ENCODE assay signal across 8 mouse cellular contexts in the genomic region with DNA sequence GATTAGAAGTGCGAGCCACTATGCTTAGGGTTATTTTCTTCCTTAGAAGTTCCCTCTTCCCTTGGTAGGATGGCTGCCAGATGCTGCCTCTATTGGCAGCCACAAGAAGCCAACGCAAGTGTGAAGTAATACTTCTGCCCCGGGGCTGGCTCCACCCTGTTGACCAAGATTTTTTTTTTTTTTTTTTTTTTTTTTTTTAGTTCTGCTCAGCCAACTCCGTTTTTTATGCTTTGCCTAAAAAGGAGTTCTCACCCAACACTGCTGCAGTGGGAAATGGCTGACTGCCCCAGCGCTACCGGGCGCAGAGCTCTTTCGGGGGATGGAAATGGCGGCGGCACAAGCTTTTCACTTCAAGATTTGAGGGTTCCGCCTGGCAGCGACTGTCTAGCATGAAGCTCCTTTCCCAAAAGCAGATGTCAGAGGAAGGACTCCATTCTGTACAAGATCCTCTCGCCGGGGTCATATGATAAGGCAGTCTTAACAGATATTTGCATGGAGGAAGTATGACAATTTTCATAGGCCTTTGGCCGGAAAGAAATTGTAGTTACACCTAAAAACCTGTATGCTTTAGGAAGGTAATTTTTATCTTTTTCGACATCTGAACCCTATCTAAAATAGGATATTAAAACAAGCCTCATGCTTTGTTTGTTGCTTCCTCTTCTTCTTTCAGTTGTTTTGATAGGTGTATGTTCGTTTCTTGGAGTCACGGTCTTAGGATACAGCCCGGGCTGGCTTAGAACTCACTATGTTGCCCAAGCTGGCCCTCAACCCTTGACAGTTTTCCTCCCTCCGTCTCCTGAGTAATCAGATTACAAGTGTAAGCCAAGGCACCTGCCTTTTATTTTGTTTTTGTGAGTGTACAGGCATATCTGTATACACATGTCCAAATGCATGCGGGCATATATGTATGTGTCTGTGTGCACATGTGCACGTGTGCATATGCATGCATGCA. TPM values are rescaled to one million over a fixed set of nuclear protein-coding genes. Genes with fewer than 3 reads are reported as not detected.
DNase-seq lines count a peak whose midpoint lies in the region; ATAC-seq lines count a peak whose summit lies in the region.

No protein-coding gene starts in this region.

- peak overlapping the region; percentile 52 for H3K4me2 ChIP-seq in liver, embryonic 12.5 days

- H3K27ac ChIP-seq in liver, embryonic 12.5 days = peak overlapping the region; percentile 70; the same call in 1 of the 2 replicates

- no peaks in the 10 kb centered on the region for H3K9me3 ChIP-seq in liver, embryonic 12.5 days (replicated peaks)

- peaks cover 43% of the 10 kb centered on the region for H3K4me1 ChIP-seq in liver, embryonic 12.5 days

- 42% methylated on average over 22 of the region's 22 CpGs for WGBS in liver, embryonic 12.5 days (ENCODE audit: insufficient replicate concordance)

- H3K27me3 ChIP-seq in liver, embryonic 12.5 days (replicated peaks) = peaks cover 26% of the 10 kb centered on the region

- H3K36me3 ChIP-seq in liver, embryonic 12.5 days = no peaks in the 10 kb centered on the region

- no peak for ATAC-seq in liver, embryonic 12.5 days
- ATAC-seq in erythroid progenitor cell, adult 5-6 weeks (replicated peaks; ENCODE audit: low FRiP score, poor library complexity, severe bottlenecking) = no peak
- ATAC-seq in activated CD4-positive, CD25-positive, alpha-beta regulatory T cell, adult 4 months = no peak

- H3K9ac ChIP-seq in liver, embryonic 12.5 days = no peak overlapping the region

- DNase-seq in layer of hippocampus, adult 11-12 months (ENCODE audit: low spot score) = peak; percentile 20
- no peak for DNase-seq in layer of hippocampus, adult 9-10 months (ENCODE audit: low spot score)
- DNase-seq in ZHBTc4 (ENCODE audit: low read depth, low spot score) = peak; percentile 45
- peak; percentile 21 for DNase-seq in right cerebral cortex, postnatal 25 days
- DNase-seq in Muller cell, postnatal 12 days (ENCODE audit: inconsistent ontology term) = no peak

- H3K4me3 ChIP-seq in liver, embryonic 12.5 days = no peak overlapping the region

RNA-seq across cellular contexts. Expression of gene Exoc6, which starts 54.6 kb away (rescaled TPM):
- polyA plus RNA-seq in liver, embryonic 12.5 days (2016; fragmentation: Nextera tagmentation; extraction: Ambion mirVana) = 45.1 and 47.0 TPM in 2 replicates
- 26.3 and 32.7 TPM in 2 replicates for total RNA-seq in erythroid progenitor cell, adult 5-6 weeks (2015; ENCODE audit: low replicate concordance)
- total RNA-seq in erythroid progenitor cell, adult 5-6 weeks (2017; ENCODE audit: low replicate concordance) = 39.3 and 39.6 TPM in 2 replicates
- polyA plus RNA-seq in activated CD4-positive, CD25-positive, alpha-beta regulatory T cell, adult 4 months (2017; shearing (Covaris generic)) = 10 to 100 TPM; 34.9 to 37.6 TPM

Comparison
In these comparisons a context has a peak if more than half of its experiments do, and no peak if none do; other contexts are left out.
1. DNase-seq: peak in layer of hippocampus, adult 11-12 months (single experiment), ZHBTc4 (single experiment) and right cerebral cortex, postnatal 25 days (single experiment); none in layer of hippocampus, adult 9-10 months (single experiment) and Muller cell, postnatal 12 days (single experiment).